Mouse (Mus musculus) embryonic facial prominence, embryonic 14.5 days (tissue): ENCODE data around the gene Cry2. TPM values are rescaled to one million over a fixed set of nuclear protein-coding genes. Genes with fewer than 3 reads are reported as not detected.

Experiments used
- ATAC-seq: fragments of 200-750 bp; cut with Nextera tagmentation; 2 replicates; pipeline ENCODE4 v1.8.0; 2017; ENCODE audit warnings: low read depth, moderate number of reproducible peaks, moderate TSS enrichment
- DNase-seq: peaks from one replicate; pipeline ENCODE4 v3.0.0-alpha.2; 2015; ENCODE audit warnings: low spot score
- H3K27ac ChIP-seq: fragments of 300-500 bp; sonication (generic); replicated peaks from 2 replicates; pipeline ENCODE4 v1.5.1; 2014; ENCODE audit warnings: low read depth, mild to moderate bottlenecking, low read length, moderate library complexity
- H3K27me3 ChIP-seq: fragments of 300-500 bp; sonication (generic); replicated peaks from 2 replicates; pipeline ENCODE4 v1.6.1; 2014; ENCODE audit warnings: low read length; ENCODE audit not compliant: control insufficient read depth, insufficient read depth
- H3K36me3 ChIP-seq: fragments of 300-500 bp; sonication (generic); 2 replicates; pipeline ENCODE4 v1.6.1; 2014; ENCODE audit warnings: low read length, mixed read lengths; ENCODE audit not compliant: control insufficient read depth, insufficient read depth
- H3K4me1 ChIP-seq: fragments of 300-500 bp; sonication (generic); 2 replicates; pipeline ENCODE4 v1.6.1; 2014; ENCODE audit warnings: antibody characterized with exemption, low read length; ENCODE audit not compliant: control insufficient read depth, insufficient read depth
- H3K4me2 ChIP-seq: fragments of 300-500 bp; sonication (generic); 2 replicates; pipeline ENCODE4 v1.6.1; 2014; ENCODE audit warnings: low read depth, mild to moderate bottlenecking, low read length, moderate library complexity, mixed read lengths
- H3K4me3 ChIP-seq: fragments of 300-500 bp; sonication (generic); 2 replicates; pipeline ENCODE4 v1.5.1; 2014; ENCODE audit warnings: low read depth, mild to moderate bottlenecking, low read length
- H3K9ac ChIP-seq: fragments of 300-500 bp; sonication (generic); 2 replicates; pipeline ENCODE4 v1.6.1; 2014; ENCODE audit warnings: low read depth, mild to moderate bottlenecking, low read length, moderate library complexity, mixed read lengths
- H3K9me3 ChIP-seq: fragments of 300-500 bp; sonication (generic); 2 replicates; pipeline ENCODE4 v1.6.1; 2016; ENCODE audit warnings: low read length; ENCODE audit not compliant: control insufficient read depth
- WGBS: fragments of 180-500 bp; shearing (Covaris S2); extraction: QIAGEN DNeasy Blood & Tissue Kit; methylation state at CpG from one replicate; pipeline ENCODE4 v1.1.7; 2014; 5-methylcytosine and 5-hydroxymethylcytosine counted together
- polyA plus RNA-seq: library from polyadenylated mRNA; unstranded; fragments of >200 nt; fragmentation: Nextera tagmentation; extraction: Ambion mirVana; gene quantifications from 2 replicates; pipeline ENCODE4 v1.2.1, GENCODE M21; 2014

Cry2 gene
- polyA plus RNA-seq, 1 experiment from 2014 or later = 27.1 TPM

DNA sequence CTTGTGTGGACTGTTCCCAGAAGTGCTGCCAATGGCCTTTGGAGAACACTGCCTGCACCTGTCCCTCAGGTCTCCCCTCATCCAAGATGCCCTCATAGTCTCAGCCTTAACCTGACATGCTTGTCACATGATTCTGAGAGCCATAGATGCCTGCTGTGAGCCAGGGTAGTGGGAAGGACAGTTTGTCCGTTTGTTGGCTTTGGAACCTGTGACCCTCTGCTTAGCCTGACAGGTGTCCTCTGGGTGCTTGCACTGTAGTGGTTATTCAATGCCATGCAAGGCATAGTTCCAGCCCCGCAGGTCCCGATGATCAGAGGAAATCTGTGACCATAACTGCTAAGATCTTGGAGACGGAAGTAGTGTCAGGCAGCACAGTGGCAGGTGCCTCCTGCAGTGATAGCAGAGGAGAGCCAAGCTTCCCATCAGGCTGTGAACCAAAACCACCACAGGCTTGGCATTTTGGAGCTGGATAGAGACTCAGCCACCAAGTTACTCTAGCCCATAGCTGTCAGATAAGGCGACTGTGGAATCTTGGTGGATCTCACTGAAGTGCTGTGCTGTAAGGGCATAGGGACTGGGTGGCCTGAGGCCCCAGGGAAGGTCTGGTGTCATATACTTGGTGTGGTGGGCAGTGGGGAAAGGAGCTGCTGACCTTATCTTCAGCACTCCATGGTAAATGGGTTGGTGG, 51.8 kb downstream of the Cry2 start, which contains the start of gene 1700029I15Rik:
Gene 1700029I15Rik (plus strand): TSS at position 638 of the 688 bp plus-strand sequence.
- DNase-seq (no peak), ATAC-seq (no peak)
- H3K36me3 ChIP-seq = peaks cover 84% of the 10 kb centered on the region
- H3K9ac ChIP-seq = no peak within 1 kb of the TSS
- H3K27ac ChIP-seq = no peak within 1 kb of the TSS
- H3K4me2 ChIP-seq = no peak within 1 kb of the TSS
- no peaks in the 10 kb centered on the region for H3K9me3 ChIP-seq
- no peaks in the 10 kb centered on the region for H3K4me1 ChIP-seq
- 84% methylated on average over 5 of the region's 5 CpGs for WGBS
- H3K4me3 ChIP-seq = no peak within 1 kb of the TSS
- no peaks in the 10 kb centered on the region for H3K27me3 ChIP-seq

- H3K4me3 ChIP-seq = no peak overlapping the region
- H3K4me2 ChIP-seq = no peak overlapping the region
- no peak overlapping the region for H3K9ac ChIP-seq
- no peak for ATAC-seq
- no peaks in the 10 kb centered on the region for H3K27me3 ChIP-seq
- peaks cover 2% of the 10 kb centered on the region; the same call in 1 of the 2 replicates for H3K4me1 ChIP-seq
- no peak overlapping the region for H3K27ac ChIP-seq
- no peak for DNase-seq
- H3K36me3 ChIP-seq = peaks cover 76% of the 10 kb centered on the region
- H3K9me3 ChIP-seq = no peaks in the 10 kb centered on the region
- WGBS = 78% methylated on average over 5 of the region's 5 CpGs
These were observed 52.7 kb downstream of the Cry2 start for GRCm38 (mm10) chr2:92381161-92381560.

DNA sequence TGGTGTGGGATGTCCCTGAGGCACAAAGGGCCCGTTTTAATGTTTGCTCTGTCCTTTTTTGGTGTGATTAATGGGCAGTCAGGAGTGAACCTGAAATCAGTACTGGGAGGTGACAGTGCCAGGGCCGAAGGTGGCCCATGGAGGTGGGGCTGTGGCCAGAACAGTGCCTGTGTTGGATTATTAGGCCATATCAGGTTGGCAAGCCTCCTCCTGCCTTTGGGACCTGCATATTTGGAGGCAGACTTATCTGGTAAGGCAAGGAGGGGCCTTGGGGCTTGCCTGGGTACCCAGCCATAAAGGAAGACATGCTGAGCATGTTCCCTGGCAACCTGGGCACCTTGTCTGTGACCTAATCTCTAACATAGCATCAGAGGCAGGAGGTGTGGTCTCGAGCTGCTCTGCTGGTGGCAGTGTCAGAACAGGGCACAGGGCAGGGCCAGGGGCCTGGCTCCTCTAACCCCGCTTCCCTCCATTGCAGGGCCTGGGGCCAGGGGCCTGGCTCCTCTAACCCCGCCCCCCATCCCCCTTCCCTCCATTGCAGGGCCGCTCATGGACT, 53.3 kb downstream of the Cry2 start:
- Histone ChIP-seq H3K9ac (no peak overlapping the region), H3K9me3 (no peaks in the 10 kb centered on the region), H3K4me3 (no peak overlapping the region), H3K36me3 (peaks cover 70% of the 10 kb centered on the region), H3K27me3 (no peaks in the 10 kb centered on the region), H3K4me2 (no peak overlapping the region), H3K27ac (no peak overlapping the region), H3K4me1 (peaks cover 7% of the 10 kb centered on the region; the same call in 1 of the 2 replicates)
- no peak for ATAC-seq
- no peak for DNase-seq
- WGBS = 70% methylated on average over 5 of the region's 6 CpGs

DNA sequence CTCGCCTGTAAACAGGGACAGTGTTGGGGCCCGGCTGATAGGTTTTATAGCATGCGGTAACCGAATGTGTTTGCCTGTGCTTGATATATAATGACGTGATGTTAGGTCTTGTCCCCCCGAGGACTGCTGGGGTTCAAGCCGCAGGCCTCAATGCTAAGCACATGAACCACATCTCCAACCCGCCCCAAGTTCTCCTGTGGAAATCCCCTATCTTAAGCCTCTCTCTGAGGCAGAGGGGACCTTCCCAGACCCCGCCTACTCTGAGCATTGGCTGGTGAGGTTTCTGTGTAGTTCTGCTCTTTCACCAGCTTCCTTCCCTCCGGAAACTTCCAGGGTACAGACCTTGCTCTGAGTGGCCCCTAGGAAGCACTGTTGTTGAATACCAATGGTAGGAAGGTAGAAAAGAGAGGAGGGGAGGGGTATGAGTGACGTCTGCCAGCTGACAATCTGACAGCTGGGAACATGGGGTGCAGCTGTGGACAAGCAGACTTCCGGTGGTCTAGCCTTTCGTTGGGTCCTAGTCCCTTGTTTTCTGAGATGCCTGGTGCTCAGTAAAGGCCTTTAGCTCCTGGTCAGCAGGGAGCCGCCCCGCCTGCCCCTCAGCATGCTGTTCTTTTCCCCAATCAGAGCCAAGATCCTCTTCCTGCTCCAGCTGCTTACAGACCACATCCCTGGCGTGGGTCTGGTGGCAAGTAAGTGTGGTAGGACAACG, 53.9 kb downstream of the Cry2 start:
- WGBS = 84% methylated on average over 16 of the region's 17 CpGs
- Histone ChIP-seq H3K9ac (no peak overlapping the region), H3K27me3 (no peaks in the 10 kb centered on the region), H3K9me3 (no peaks in the 10 kb centered on the region), H3K27ac (no peak overlapping the region), H3K4me2 (no peak overlapping the region), H3K4me3 (no peak overlapping the region), H3K36me3 (peaks cover 64% of the 10 kb centered on the region), H3K4me1 (peaks cover 7% of the 10 kb centered on the region; the same call in 1 of the 2 replicates)
- no peak for ATAC-seq
- no peak for DNase-seq

GRCm38 (mm10) chr2:92377320-92377719, 56.5 kb downstream of the Cry2 start:
- Histone ChIP-seq H3K9ac (no peak overlapping the region), H3K9me3 (no peaks in the 10 kb centered on the region), H3K36me3 (peaks cover 38% of the 10 kb centered on the region), H3K4me3 (no peak overlapping the region), H3K27me3 (no peaks in the 10 kb centered on the region), H3K27ac (no peak overlapping the region), H3K4me2 (no peak overlapping the region), H3K4me1 (peaks cover 11% of the 10 kb centered on the region)
- DNase-seq (no peak), ATAC-seq (no peak)
- WGBS = 87% methylated on average over 7 of the region's 7 CpGs

DNA sequence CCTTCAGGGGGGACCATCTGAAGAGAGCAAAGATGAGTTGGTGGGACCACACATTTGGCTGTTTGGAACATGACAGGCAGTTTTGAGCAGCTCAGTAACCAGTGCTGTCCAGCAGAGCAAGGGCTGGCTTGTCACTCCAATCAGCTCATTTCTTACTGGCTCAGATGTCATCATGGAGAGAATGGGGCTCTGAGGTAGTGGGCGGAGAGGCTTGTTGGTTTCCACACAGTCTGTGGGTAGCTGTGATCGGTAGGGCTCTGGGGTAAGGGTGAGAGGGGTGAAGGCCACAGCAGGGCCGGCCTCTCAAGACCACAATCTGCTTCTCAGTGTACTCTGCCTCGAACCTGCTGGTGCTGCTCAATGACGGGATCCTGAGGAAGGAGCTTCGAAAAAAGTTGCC, 57.5 kb downstream of the Cry2 start:
- no peak overlapping the region for H3K27ac ChIP-seq
- no peak for DNase-seq
- H3K9me3 ChIP-seq = no peaks in the 10 kb centered on the region
- H3K4me1 ChIP-seq = peaks cover 17% of the 10 kb centered on the region
- WGBS = 79% methylated on average over 6 of the region's 6 CpGs
- H3K27me3 ChIP-seq = peaks cover 1% of the 10 kb centered on the region
- H3K36me3 ChIP-seq = peaks cover 28% of the 10 kb centered on the region
- H3K4me2 ChIP-seq = peak overlapping the region; percentile 91
- H3K4me3 ChIP-seq = peak overlapping the region; percentile 72
- ATAC-seq = no peak
- H3K9ac ChIP-seq = peak overlapping the region; percentile 25; the same call in 1 of the 2 replicates

- WGBS = 8% methylated on average over 10 of the region's 10 CpGs
- H3K4me3 ChIP-seq = peak overlapping the region; percentile 72
- ATAC-seq (no peak), DNase-seq (no peak)
- H3K36me3 ChIP-seq = peaks cover 25% of the 10 kb centered on the region
- peak overlapping the region; percentile 84; the same call in 1 of the 2 replicates for H3K27ac ChIP-seq
- H3K27me3 ChIP-seq = peaks cover 6% of the 10 kb centered on the region
- no peaks in the 10 kb centered on the region for H3K9me3 ChIP-seq
- peak overlapping the region; percentile 77 for H3K9ac ChIP-seq
- peak overlapping the region; percentile 91 for H3K4me2 ChIP-seq
- peaks cover 22% of the 10 kb centered on the region for H3K4me1 ChIP-seq
These were observed 58.1 kb downstream of the Cry2 start for GRCm38 (mm10) chr2:92375788-92376187.

GRCm38 (mm10) chr2:92375099-92375623, 58.7 kb downstream of the Cry2 start:
- H3K4me1 ChIP-seq = peaks cover 29% of the 10 kb centered on the region
- WGBS = under 1% methylated on average over 16 of the region's 29 CpGs
- H3K27me3 ChIP-seq = peaks cover 13% of the 10 kb centered on the region
- H3K36me3 ChIP-seq = peaks cover 18% of the 10 kb centered on the region
- H3K4me3 ChIP-seq = peak overlapping the region; percentile 72
- H3K27ac ChIP-seq = peak overlapping the region; percentile 84
- H3K9ac ChIP-seq = peak overlapping the region; percentile 77
- ATAC-seq = peak; percentile 94
- H3K4me2 ChIP-seq = peak overlapping the region; percentile 91
- H3K9me3 ChIP-seq = no peaks in the 10 kb centered on the region
- peak; percentile 99 for DNase-seq
